Mouse (Mus musculus) liver, postnatal 0 days (tissue): ENCODE measurements around the gene Tbc1d16. TPM values are rescaled to one million over a fixed set of nuclear protein-coding genes. Genes with fewer than 3 reads are reported as not detected.

Experiments used
- ATAC-seq: fragments of 200-750 bp; cut with Nextera tagmentation; 2 replicates; pipeline ENCODE4 v1.8.0; 2017; ENCODE audit warnings: mild to moderate bottlenecking, moderate library complexity
- DNase-seq: peaks from one replicate; pipeline ENCODE4 v3.0.0-alpha.2; 2016
- H3K27ac ChIP-seq: fragments of 300-500 bp; sonication (generic); 2 replicates; pipeline ENCODE4 v1.5.1; 2014; ENCODE audit warnings: antibody characterized with exemption, moderate library complexity, mild to moderate bottlenecking, low read depth
- H3K27me3 ChIP-seq: fragments of 300-500 bp; sonication (generic); 2 replicates; pipeline ENCODE4 v1.6.1; 2014; ENCODE audit warnings: low read length, control low read depth, mixed read lengths; ENCODE audit not compliant: insufficient read depth
- H3K36me3 ChIP-seq: fragments of 300-500 bp; sonication (generic); replicated peaks from 2 replicates; pipeline ENCODE4 v1.6.1; 2014; ENCODE audit warnings: mild to moderate bottlenecking, control low read depth, low read length, moderate library complexity, mixed read lengths; ENCODE audit not compliant: insufficient read depth
- H3K4me1 ChIP-seq: fragments of 300-500 bp; sonication (generic); 2 replicates; pipeline ENCODE4 v1.6.1; 2014; ENCODE audit warnings: antibody characterized with exemption, mild to moderate bottlenecking, control low read depth; ENCODE audit not compliant: insufficient read depth
- H3K4me2 ChIP-seq: fragments of 300-500 bp; sonication (generic); 2 replicates; pipeline ENCODE4 v1.6.1; 2014; ENCODE audit warnings: low read depth, mild to moderate bottlenecking, low read length, moderate library complexity, mixed read lengths
- H3K4me3 ChIP-seq: fragments of 300-500 bp; sonication (generic); 2 replicates; pipeline ENCODE4 v1.5.1; 2014; ENCODE audit warnings: low read depth, low read length
- H3K9ac ChIP-seq: fragments of 300-500 bp; sonication (generic); replicated peaks from 2 replicates; pipeline ENCODE4 v1.6.1; 2014; ENCODE audit warnings: mild to moderate bottlenecking, moderate library complexity
- H3K9me3 ChIP-seq: fragments of 300-500 bp; sonication (generic); 2 replicates; pipeline ENCODE4 v1.6.1; 2016; ENCODE audit warnings: mild to moderate bottlenecking, control low read depth, low read length, mixed read lengths
- CTCF ChIP-seq: sonication (generic); IDR thresholded peaks from 2 replicates; pipeline ENCODE4 v1.5.1; 2016; ENCODE audit warnings: antibody characterized with exemption, low read depth
- EP300 ChIP-seq: IDR thresholded peaks from 2 replicates; pipeline ENCODE4 v1.6.1; 2016; ENCODE audit warnings: antibody characterized with exemption, low read depth, mild to moderate bottlenecking
- WGBS: fragments of 180-500 bp; shearing (Covaris S2); extraction: QIAGEN DNeasy Blood & Tissue Kit; methylation state at CpG from one replicate; pipeline ENCODE4 v1.1.7; 2014; ENCODE audit not compliant: insufficient replicate concordance; 5-methylcytosine and 5-hydroxymethylcytosine counted together
- polyA plus RNA-seq: library from polyadenylated mRNA; unstranded; fragments of >200 nt; fragmentation: Nextera tagmentation; extraction: Ambion mirVana; gene quantifications from 2 replicates; pipeline ENCODE4 v1.2.1, GENCODE M21; 2015

Tbc1d16 gene
- polyA plus RNA-seq, 1 experiment from 2014 or later: 1.5 TPM

DNA sequence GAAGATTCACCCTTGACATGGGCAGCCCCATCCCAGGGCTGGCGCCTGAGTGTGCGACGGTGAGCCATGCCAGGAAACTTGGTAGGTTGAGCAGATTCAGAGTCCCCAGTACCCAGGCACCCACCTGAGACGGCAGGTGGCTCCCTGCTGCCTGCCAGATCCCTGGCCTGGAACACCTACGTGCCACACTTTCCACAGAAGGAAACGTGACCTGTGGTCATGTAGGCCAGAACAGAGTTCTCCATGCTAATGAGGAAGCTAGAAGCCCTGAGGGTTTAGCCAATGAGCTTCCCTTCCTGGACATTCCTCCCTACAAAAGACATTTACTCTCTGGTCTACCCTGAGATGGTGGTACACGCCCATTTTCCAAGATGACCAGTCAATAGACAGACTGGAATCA is 56.7 kb downstream of the Tbc1d16 start:
- 77% methylated on average over 7 of the region's 7 CpGs for WGBS
- Histone ChIP-seq H3K9me3 (no peaks in the 10 kb centered on the region), H3K4me3 (no peak overlapping the region), H3K36me3 (no peaks in the 10 kb centered on the region), H3K27me3 (no peaks in the 10 kb centered on the region), H3K4me2 (no peak overlapping the region), H3K4me1 (no peaks in the 10 kb centered on the region), H3K9ac (no peak overlapping the region), H3K27ac (no peak overlapping the region)
- DNase-seq (no peak), ATAC-seq (no peak)
- no peak for TF ChIP-seq EP300
- TF ChIP-seq CTCF: no peak

DNA sequence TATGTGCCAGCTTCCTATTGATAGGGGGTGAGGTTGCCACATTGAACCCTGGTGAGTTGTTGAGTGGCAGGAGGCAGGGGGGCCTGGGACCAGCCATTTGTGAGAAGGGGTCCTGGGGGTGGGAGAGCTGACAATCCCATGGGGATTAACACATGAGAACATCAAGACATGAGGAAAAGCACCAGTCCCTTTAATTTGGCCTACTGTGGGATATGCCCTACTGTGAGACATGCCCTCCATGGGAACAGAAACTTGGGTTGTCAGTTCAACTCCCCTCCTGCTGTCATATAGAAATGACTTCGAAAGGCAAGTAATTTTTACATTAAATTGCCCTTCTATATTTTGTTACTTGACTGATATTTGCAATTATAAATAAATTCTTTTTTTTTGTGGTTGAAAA is 59.4 kb downstream of the Tbc1d16 start:
- no peak overlapping the region for H3K4me2 ChIP-seq
- no peaks in the 10 kb centered on the region for H3K4me1 ChIP-seq
- H3K9me3 ChIP-seq: no peaks in the 10 kb centered on the region
- H3K27me3 ChIP-seq: no peaks in the 10 kb centered on the region
- no peak for ATAC-seq
- H3K27ac ChIP-seq: no peak overlapping the region
- DNase-seq: no peak
- H3K9ac ChIP-seq: no peak overlapping the region
- no peak for TF ChIP-seq EP300
- no peak for TF ChIP-seq CTCF
- H3K4me3 ChIP-seq: no peak overlapping the region
- no peaks in the 10 kb centered on the region for H3K36me3 ChIP-seq
- WGBS: 74% methylated on average over 1 of the region's 1 CpGs

DNA sequence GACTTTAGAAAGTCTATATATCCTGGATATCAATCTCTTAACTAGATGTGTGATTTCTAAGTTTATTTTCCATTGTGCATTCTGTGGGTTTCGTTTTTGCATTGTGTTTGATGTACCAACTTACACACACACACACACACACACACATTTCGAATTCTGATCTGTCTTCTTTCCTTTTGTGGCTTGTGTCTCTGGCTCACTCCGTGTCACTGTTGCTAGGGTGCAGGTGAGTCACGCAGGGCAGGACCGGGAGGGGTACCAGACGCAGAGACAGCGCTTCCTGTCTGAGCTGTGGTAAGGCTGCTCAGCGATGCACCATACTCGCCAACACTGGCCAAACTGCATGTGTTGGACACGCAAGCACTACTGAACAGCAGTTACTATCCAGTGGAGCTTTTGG is 62.3 kb downstream of the Tbc1d16 start:
- DNase-seq (no peak), ATAC-seq (no peak)
- no peaks in the 10 kb centered on the region for H3K36me3 ChIP-seq
- H3K4me1 ChIP-seq: no peaks in the 10 kb centered on the region
- H3K27me3 ChIP-seq: no peaks in the 10 kb centered on the region
- TF ChIP-seq EP300 (no peak), CTCF (no peak)
- H3K4me2 ChIP-seq: no peak overlapping the region
- H3K27ac ChIP-seq: no peak overlapping the region
- WGBS: 47% methylated on average over 10 of the region's 10 CpGs
- H3K4me3 ChIP-seq: no peak overlapping the region
- H3K9ac ChIP-seq: no peak overlapping the region
- H3K9me3 ChIP-seq: no peaks in the 10 kb centered on the region

DNA sequence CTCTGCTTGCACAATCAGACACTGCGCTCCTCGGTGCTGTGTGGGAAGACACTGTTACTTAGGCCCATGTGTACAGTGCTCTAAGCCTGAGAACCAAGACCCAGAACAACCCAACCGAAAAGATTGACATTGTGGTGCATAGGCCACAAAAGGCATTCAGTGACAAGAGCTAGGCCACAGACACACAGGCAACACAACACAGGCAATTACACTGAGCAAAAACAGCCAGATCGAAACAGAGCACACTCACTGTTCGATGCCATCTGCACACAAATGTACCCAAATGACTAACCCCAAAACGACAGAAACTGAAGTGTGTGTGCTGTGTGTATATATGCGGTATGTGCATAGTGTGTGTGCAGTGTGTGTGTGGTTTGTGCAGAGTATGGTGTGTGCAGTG is 63.9 kb downstream of the Tbc1d16 start:
- no peaks in the 10 kb centered on the region for H3K9me3 ChIP-seq
- no peaks in the 10 kb centered on the region for H3K4me1 ChIP-seq
- H3K4me2 ChIP-seq: no peak overlapping the region
- WGBS: 82% methylated on average over 7 of the region's 7 CpGs
- TF ChIP-seq CTCF (no peak), EP300 (no peak)
- no peak for DNase-seq
- H3K27me3 ChIP-seq: no peaks in the 10 kb centered on the region
- H3K27ac ChIP-seq: no peak overlapping the region
- H3K36me3 ChIP-seq: no peaks in the 10 kb centered on the region
- H3K9ac ChIP-seq: no peak overlapping the region
- no peak overlapping the region for H3K4me3 ChIP-seq
- no peak for ATAC-seq

DNA sequence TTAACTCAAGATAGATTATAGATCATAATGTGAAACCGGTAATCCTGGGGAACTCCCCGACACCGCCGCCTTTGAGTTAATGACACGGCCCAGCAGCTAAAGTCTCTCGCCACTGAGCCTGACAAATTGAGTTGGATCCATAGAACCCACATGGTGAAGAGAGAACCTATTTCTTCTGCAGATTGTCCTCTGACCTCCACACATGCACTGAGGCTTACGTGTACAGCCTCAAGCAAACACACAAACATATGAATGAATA is 64.6 kb downstream of the Tbc1d16 start:
- ATAC-seq: no peak
- Histone ChIP-seq H3K4me2 (no peak overlapping the region), H3K27ac (no peak overlapping the region), H3K9ac (no peak overlapping the region), H3K4me3 (no peak overlapping the region), H3K36me3 (no peaks in the 10 kb centered on the region), H3K9me3 (no peaks in the 10 kb centered on the region), H3K4me1 (no peaks in the 10 kb centered on the region), H3K27me3 (no peaks in the 10 kb centered on the region)
- DNase-seq: no peak
- TF ChIP-seq EP300: no peak
- no peak for TF ChIP-seq CTCF
- WGBS: 77% methylated on average over 7 of the region's 7 CpGs

DNA sequence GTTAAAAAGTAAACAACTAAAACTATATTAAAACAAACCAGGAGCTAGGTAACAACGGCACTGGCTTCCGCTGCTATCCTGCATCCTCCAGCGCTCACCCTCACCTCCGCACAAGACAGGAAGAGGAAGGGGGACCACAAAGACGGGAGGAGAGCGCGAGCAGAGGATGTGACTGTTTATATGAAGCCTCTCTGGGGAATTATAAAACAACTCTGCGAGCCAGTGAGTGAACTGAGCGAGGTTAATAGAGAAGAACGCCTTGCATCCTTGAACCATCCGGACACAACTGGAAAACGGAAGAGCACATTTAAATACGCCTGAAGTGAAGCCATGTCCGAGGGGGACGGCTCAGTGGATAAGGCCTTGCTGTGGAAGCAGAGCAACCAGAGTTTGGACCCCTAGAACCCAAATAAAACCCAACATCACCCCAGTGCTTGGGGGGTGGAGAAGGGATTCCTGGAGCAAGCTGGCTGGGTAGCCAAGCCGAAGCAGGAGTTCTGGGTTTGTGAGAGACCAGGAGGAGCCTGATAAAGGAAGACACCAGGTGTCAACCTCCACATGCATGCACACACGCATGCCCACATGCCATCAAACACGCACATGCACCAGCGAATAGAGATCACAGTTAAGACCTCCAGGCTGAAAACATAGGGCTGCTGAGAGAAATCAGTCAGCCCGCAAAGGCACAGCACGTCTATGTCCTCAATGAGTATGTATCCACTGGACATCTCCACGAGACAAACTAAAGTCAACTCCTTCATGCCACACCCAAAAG is 65.2 kb downstream of the Tbc1d16 start:
- H3K9ac ChIP-seq: no peak overlapping the region
- DNase-seq: no peak
- no peak for TF ChIP-seq EP300
- no peak for TF ChIP-seq CTCF
- no peaks in the 10 kb centered on the region for H3K9me3 ChIP-seq
- no peaks in the 10 kb centered on the region for H3K27me3 ChIP-seq
- no peak overlapping the region for H3K27ac ChIP-seq
- ATAC-seq: no peak
- H3K4me2 ChIP-seq: no peak overlapping the region
- no peak overlapping the region for H3K4me3 ChIP-seq
- no peaks in the 10 kb centered on the region for H3K4me1 ChIP-seq
- H3K36me3 ChIP-seq: no peaks in the 10 kb centered on the region
- 47% methylated on average over 22 of the region's 22 CpGs for WGBS

DNA sequence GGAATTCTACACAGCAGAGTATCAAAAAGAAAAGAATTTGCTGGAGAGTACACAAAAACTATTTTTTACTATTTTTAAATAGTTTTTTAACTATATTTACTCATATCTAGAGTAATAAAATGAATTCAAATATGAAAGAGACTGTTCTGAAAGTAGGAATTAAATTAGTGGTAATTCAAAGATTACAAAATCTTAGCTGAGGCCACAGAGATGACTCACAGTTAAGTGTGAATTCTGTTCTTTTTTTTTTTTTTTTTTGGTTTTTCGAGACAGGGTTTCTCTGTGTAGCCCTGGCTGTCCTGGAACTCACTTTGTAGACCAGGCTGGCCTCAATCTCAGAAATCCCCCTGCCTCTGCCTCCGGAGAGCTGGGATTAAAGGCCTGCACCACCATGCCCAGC is 66.6 kb downstream of the Tbc1d16 start:
- ATAC-seq: no peak
- no peak for DNase-seq
- Histone ChIP-seq H3K9me3 (no peaks in the 10 kb centered on the region), H3K9ac (no peak overlapping the region), H3K4me3 (no peak overlapping the region), H3K4me1 (no peaks in the 10 kb centered on the region), H3K27ac (no peak overlapping the region), H3K27me3 (no peaks in the 10 kb centered on the region), H3K4me2 (no peak overlapping the region), H3K36me3 (no peaks in the 10 kb centered on the region)
- TF ChIP-seq EP300: no peak
- TF ChIP-seq CTCF: no peak
- 71% methylated on average over 2 of the region's 2 CpGs for WGBS
